Mouse (Mus musculus): Measurements from ENCODE around the gene B4galt3.

The B4galt3 gene

DNA sequence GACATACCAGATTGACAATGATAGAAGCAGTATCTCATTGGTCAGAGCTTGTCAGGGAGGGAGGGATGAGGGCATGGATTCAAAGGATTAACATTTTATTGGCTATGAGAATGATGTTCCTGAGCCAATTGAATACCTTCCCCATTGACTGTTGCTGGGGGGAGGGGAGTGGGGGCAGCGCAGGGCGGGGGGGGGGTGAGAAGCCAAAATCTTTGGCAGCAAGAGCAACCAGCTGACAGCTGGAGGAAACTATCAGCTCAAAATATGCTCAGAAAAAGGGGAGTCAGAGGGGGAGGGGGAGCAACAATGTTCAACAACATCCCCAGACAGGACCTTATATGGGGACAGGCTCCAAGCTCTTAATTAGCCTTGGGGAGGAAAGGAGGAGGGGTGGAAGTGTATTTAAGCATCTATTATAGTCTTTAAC lies 6.9 kb upstream of the B4galt3 start:
- in situ Hi-C loops (cut with MboI, MseI): loop anchor here (10.0 kb wide), 1 partner anchor 148 kb away; the partner anchor contains the start of gene Cfap126

DNA sequence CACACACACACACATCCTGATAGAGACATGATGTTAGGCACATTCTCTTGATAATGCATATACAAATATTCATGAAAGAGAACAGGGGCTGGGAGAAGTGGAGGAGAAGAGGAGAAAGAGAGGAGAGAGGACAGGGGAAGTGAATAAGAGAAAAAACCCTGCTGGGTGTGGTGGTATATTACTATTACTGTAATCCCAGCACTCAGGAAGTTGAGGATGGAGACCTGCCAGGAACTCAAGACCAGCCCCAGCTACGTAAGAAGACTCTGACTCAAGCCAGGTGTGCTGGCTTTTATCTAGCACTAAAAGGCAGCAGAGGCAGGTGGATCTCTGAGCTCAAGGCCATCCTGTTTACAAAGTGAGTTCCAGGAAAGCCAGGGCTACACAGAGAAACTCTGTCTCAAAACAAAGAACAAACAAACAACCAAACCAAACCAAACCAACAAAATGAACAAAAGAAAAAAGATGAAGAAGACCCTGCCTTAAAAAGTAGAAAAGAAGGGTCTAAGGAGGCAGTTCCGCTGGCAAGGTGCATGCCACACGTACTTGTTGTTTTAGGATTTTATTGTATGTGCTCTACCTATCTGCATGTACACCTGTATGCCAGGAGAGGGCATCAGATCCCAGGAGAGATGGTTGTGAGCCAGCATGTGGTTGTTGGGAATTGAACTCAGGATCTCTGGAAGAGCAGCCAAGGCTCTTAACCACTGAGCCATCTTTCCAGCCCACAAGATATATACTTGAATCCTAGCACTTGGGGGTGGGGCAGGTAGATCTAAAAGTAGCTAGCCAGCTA lies 6.3 kb upstream of the B4galt3 start:
- in situ Hi-C loops (cut with MboI, MseI): loop anchor here (10.0 kb wide), 1 partner anchor 149 kb away; the partner anchor contains the start of gene Cfap126

DNA sequence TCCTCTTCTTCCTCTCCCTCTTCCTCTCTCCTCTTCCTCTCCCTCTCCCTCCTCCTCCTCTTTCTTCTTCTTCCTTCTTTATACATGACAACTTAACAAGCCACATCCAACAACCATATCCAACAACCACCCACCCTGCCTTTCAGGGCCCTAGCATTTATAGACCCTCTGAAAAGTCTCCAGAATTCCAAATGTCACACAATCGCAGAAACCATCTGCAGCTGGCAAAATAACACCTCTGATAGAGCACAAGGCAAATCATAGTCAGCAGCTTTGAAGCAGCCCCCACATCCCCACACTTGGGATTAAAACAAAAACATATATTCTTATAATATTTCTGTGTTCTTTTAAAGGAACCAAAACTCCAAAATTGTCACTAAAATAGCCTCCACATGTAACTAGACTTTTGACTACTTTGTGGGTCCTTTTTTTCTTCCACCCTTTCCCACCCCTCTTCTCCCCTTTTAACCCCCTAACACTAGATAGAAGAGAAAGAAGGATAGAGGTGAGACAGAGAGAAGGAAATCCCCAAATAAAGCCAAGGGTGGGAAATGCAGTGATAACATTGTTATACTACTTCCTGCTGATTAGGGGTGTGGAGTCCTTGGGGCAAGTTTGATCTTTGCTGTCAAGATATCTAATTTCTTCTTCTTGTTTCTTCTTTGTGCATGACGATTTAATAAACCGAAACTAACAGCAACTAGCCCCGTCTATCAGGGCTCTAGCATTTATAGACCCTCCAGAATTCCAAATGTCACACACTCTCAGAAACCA lies 4.0 kb upstream of the B4galt3 start:
- in situ Hi-C loops (cut with MboI, MseI): loop anchor here (10.0 kb wide), 1 partner anchor 151 kb away; the partner anchor contains the start of gene Cfap126

DNA sequence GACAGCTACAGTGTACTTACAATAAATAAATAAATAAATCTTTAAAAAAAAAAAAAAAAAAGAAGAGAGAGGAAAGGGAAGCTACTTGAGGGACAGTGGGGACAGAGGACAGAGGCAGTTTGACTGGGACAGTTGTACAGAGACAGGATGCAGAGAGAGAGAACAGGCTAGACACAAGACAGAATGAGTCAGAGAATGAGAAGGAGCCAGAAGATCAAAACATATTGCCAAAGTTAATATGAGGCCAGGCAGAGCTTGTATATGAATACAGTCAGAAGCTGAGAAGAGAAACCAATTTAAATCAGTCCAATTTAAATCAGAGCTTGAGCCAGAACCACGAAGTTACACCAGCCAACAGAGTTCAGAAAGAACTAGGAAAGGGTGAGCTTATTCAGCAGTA lies 1.8 kb upstream of the B4galt3 start:
- in situ Hi-C loops (cut with MboI, MseI): loop anchor here (10.0 kb wide), 1 partner anchor 154 kb away; the partner anchor contains the start of gene Cfap126

DNA sequence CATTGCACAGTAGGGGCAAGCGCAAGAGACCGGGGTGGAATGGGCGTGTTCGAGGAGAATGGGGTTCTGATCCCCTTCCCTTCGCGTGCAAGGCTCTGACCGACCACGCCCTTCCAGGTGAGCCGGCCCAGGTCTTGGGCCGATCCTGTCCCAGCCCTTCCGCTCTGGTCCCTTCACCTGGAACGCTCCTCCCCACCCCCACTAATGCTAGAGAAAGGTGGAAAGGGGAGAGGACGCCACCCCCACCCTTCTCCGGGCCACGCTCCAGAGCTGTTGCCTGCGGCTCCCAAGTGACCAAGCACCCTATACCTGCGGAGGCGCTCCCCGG lies 409 bp downstream of the B4galt3 start:
- in situ Hi-C loops (cut with MboI, MseI): no loop called here

DNA sequence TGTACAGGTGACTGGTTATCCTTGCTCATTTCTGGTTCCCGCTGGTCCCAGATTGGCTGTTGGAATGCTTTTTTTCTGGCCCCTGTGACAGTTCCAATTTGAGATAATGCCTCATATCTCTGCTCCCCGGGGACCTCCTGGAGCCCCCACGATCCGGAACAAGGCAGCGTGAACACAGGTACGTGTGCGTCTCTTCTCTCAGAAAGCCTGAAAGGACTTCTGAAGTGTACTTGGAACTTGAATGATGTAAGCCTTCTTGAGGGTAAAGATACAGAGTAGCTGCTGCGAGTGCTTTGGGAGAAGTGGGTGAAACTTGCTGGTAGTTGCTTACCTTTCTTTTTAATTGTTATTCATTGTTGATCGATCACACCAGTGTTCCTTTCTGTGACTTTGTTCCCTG lies 1.1 kb downstream of the B4galt3 start:
- in situ Hi-C loops (cut with MboI, MseI): no loop called here

DNA sequence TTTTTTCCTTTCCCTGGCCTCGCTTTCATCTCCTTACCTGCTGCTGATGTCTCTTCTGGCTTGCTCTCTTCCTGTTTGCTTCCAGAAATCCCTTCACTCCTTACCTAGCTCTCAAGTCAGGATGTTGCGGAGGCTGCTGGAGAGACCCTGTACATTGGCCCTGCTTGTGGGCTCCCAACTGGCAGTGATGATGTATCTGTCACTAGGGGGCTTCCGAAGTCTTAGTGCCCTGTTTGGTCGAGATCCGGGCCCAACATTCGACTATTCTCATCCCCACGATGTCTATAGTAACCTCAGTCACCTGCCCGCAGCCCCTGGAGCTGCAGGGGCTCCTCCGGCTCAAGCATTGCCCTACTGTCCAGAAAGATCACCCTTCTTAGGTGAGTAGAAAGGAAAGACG lies 1.5 kb downstream of the B4galt3 start:
- in situ Hi-C loops (cut with MboI, MseI): no loop called here

DNA sequence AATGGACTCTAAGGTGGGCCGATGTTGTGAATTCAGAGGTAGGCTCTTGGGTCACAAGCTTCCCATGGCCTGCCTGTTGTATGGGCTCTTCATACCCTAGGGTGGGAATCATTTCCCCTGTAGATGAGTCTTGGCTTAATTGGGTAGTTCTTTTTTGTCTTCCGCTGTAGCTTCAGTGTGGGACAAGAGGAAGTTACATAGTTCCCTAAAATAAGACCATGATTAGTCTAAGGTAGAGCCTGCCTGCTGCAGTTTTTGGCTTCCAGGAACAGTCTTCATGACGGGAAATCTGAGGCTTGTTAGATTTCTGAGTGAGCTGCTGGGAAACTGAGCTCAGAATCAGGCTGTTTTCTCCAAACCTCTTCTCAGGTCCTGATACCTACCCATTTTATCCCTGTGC lies 2.0 kb downstream of the B4galt3 start:
- in situ Hi-C loops (cut with MboI, MseI): no loop called here

DNA sequence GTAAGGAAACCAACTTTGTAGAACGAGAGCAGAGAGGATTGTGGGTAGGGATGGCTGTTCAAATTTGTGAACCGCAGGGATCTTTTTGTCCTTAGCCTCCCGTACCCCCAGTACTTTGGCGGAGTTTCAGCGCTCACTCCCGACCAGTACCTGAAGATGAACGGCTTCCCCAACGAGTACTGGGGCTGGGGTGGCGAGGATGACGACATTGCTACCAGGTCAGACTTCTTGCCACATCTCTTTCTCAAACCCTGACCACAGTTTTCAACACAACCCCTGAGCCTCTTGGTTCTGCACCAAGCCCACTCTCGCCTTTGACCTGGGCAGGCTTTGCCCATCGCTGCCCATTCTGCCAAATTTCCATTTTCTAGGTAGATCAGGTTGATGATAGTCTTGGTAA lies 4.0 kb downstream of the B4galt3 start:
- in situ Hi-C loops (cut with MboI, MseI): no loop called here

DNA sequence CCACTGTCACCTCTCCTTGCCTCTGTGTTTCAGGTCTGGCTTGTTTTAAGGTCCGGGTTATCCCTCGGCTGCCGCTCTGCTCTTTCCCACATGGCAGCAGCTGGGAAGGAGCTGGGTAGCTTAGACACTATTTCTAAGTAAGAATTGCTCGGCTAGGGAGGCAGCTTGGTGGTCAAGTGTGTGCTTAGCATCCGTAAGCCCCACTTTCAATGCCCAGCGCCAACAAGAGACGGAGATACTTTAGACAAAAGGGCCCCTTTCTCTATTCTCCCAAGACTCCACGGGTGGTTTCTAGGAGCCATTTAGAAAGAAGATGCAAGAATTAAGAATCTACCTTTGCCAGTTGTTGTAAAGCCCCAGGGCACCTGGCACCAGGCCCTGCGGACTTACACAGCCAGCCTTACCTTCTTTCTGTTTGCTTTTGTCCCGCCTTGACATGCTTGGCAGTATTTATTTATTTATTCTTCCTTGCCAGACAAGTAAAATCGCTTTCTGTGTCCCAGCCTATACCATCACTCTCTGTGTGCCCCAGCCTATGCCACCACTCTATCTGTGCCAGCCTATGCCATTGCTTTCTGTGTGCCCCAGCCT lies 5.1 kb downstream of the B4galt3 start:
- in situ Hi-C loops (cut with MboI, MseI): no loop called here

DNA sequence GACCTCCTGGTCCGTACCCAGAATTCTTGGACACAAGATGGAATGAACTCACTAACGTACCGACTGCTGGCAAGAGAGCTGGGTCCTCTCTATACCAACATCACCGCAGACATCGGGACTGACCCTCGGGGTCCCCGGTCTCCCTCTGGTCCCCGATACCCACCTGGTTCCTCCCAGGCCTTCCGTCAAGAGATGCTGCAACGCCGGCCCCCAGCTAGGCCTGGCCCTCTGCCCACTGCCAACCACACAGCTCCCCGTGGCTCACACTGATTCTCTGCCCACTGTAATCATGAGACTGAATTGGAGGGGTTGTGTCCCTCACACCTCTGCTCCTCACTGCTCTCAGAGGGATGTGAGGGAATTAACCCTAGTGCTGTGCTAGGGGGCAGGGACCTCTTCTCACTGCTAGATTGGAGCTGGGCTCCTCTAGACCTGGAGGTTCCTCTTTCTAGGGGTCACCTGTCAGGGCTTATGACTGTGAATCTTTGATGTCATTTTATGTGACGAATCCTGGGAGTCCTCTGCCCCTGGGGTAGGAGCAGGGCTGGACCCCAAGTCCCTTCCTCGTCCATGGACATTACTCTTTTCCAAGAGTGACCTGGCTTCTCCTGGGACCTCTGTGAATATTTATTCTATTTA lies 6.1 kb downstream of the B4galt3 start:
- in situ Hi-C loops (cut with MboI, MseI): no loop called here

DNA sequence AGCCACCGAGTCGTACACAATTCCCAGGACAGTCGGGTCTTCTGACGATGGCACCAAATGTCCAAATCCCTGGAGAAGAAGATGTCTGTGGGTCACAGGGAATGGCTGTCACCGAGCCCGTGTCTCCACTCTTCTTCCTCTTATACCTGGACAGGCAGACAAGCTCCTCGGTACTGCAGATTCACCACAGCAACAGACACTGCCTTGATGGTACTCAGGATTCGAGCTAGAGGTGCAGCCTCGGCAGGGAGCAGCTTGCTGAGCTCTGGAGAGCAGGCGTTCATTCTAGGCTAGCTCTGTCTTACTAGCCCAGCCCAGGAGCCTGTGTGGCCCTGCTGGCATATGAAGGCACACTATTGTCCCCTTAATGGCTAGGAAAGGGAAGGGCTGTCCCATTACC lies 7.6 kb downstream of the B4galt3 start:
- in situ Hi-C loops (cut with MboI, MseI): no loop called here

DNA sequence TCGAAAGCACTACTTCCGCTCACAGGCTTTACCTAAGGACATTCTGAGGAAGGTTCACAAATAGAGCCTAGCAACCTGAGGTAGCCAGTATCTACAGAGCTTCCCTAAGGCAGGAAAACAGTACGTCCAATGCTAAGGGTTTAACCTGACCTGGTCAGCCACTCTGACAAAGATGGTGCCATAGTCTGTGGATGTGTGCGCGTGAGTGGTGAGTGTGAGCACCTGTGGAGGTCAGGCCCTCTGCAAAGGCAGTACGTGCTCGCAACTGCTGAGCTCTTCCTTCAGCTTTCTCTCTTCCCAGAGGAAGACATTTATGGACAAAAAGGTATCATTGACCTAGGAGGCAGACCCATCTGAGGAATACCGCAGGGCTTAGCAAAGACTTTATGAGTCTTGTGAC lies 8.3 kb downstream of the B4galt3 start:
- in situ Hi-C loops (cut with MboI, MseI): no loop called here

DNA sequence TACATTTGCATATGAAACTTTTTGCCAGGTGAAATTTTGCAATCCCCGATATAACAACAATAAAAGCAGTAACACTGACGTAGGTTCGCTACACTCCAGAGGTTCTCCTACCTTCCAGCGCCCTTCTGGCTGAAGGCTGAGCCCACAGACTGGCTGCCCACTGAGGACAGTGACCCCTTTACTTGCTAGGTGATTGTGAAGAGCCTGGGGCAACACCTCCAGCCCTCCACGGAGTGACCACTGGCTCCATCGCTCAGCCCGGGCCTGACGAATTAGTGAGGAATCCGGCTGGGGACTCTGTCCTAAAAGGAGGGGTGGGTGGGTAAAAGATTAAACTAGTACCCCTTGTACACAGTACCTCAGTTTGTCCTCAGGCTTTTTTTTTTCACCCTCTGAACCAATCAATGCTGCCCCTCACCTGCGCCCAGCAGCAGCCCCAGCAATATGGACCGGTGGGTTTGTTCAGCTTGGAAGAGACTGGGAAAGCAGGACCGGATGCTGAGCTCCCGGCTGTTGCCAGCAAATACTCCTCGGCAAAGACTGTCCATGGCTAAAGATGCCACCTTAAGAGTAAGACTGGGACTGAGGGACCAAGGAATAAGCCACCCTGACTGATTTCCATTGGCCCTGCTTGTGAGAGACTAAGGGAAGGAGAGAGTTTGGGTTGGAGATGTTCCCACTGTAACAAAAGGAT lies 9.0 kb downstream of the B4galt3 start:
- in situ Hi-C loops (cut with MboI, MseI): no loop called here

DNA sequence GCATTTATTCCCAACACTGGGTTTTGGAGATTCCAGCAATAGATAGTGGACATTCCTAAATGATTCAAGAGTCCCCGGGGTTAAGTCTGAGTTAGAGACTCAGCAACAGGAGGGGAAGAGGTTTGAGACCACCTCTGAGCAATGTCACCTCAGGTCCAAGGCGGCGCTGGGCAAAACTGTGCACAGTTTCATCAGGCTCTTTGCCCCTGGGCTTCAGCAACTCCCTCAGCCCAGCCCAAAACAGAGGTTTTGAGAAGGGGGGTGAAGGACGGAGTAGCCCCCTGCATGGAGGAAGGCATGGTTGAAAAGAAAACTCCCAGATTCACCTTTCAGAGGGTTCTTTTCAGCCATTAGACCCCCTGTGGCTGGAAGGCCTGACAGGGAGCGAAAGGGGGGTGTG lies 9.6 kb downstream of the B4galt3 start:
- in situ Hi-C loops (cut with MboI, MseI): no loop called here

DNA sequence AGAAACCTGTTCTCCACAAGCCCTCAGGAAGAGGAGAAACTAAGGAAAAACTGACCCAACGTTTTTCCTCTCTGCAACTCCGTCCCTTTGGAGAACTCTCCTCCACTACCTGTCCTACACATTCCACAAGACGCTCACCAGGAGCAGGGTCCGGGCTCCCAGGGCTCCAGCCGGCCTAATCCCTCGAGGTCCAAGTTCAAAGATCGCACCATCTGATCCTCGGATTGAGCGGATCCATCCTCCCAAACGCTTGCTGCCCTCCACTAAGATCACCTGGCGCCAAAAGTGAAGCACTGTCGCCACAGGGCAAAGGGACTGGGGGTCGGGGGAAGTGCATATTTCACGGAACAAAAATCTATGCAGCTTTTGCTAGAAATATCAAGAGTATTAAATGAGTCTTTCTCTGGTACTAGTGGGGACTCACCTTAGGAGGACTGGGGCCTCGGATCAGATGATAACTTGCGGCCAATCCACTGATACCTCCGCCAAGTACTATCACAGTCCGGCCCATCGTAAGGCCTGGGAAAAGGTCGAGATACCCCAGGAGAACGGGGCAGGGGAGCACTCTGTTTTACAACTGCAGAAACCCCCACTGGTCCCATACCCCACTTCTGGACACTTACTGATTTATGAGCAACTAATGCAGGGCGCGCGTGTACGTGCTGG lies 10.3 kb downstream of the B4galt3 start:
- in situ Hi-C loops (cut with MboI, MseI): no loop called here

DNA sequence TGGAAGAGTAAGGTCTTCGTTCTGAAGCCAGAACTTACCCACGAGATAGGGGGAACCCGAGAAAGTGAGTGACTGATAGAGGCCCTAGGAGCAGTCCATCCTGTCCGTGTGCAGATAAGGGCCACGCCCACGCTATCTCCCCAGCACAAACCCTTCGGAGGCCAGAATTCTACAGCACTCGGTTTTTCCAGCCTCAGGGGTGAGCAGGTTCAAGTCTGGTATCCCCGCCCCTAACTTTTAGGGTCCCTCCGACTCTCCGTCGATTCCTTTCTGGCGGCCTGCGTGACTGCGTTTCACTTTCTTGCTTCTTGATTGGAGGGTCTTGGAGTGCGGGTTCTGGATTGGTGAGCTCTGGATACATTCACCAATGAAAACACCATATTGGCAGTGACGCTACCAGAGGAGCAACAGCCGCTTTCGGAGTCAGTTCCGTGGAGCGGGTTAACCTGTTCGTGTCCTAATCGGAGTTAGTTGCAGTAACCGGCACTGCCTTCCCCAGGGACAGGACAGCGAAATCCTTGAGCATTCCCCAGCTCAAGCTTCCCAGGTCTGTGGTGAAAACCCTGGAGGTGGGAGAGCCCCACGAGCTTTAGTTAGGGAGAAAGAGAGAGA lies 10.9 kb downstream of the B4galt3 start, which contains the start of gene Ppox:
Gene Ppox (minus strand): TSS at position 271 of the 612 bp plus-strand sequence.
- in situ Hi-C loops (cut with MboI, MseI): no loop called here

DNA sequence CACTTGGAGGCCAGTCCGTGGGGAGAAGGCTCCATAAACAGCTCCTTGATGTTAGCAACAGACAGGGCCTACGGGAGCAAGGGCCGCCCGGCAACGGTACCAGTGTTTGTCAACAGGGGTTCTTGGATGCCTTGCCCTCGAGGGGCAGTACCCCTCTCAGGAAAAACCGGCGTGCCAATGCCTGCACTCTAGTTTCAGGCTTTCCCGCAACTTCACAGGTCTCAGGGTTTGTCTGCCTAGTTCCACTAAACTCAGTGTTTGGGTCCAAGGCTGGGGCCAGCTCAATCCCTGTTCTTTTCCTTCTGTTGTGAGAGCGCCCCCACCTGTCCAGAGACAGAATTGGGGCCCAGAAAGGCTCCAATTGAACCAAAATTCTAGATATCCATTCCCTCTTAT lies 11.4 kb downstream of the B4galt3 start:
- in situ Hi-C loops (cut with MboI, MseI): no loop called here

DNA sequence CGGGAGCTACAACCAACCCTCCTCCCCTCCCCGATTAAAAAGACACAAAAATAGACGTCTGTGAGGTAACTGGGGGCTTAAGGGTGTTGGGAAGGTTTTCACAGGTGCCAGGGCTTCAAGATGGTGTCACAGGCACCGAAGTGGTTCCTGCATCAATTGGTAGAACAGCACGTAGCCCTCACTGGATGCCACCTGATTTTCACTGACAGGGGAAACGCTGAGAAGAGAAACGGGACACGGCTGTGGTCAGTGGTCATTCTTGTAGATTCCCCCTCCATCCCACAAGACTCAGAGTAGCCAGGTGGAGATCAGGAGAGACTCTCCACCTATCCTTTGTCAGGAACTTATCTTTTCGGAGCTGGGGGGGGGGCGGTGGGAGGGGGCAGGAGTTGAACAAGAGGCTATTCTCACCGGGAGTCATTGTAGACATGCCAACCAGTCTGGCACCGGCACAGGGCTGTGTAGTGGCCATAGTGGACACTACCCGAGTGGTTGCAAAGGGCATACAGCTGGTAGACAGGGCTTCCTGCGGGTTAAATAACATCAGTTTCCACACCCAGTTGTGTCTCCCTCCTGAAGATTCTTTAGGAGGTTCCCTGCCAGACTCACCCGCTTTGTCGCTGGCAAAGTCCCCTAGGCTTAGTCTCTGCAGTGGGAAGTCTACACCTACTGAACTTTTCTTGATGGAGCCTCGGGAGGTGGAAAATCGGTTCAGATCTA lies 12.1 kb downstream of the B4galt3 start:
- in situ Hi-C loops (cut with MboI, MseI): no loop called here
